Mouse (Mus musculus) cerebellum, adult 8-10 months (tissue): Measurements from ENCODE around the gene Adprm.
"Not testable (repeated sequence)": the region's sequence is repeated elsewhere in the genome, so short reads cannot be mapped to it uniquely, and the experiment has no call there.

Experiments
- DNase-seq: peaks from one replicate; pipeline ENCODE4 v3.0.0; 2022

Adprm gene

GRCm38 (mm10) chr11:67052321-67052952 lies at the start of gene Adprm, which contains the start of gene Sco1:
Gene Adprm, minus strand, starts transcription at chr11:67052594.
Gene Sco1, plus strand, starts transcription at chr11:67052670.
- DNase-seq = peak; percentile 82

GRCm38 (mm10) chr11:67101713-67102112 lies 49.3 kb upstream of the Adprm start:
- peak; percentile 45 for DNase-seq

GRCm38 (mm10) chr11:67100169-67100568 lies 47.8 kb upstream of the Adprm start:
- no peak for DNase-seq

GRCm38 (mm10) chr11:67099241-67099640 lies 46.8 kb upstream of the Adprm start:
- no peak for DNase-seq

GRCm38 (mm10) chr11:67098427-67098826 lies 46.0 kb upstream of the Adprm start:
- no peak for DNase-seq

- DNase-seq = no peak
These were observed 45.3 kb upstream of the Adprm start for GRCm38 (mm10) chr11:67097709-67098108.

GRCm38 (mm10) chr11:67094470-67094869 lies 42.1 kb upstream of the Adprm start:
- no peak for DNase-seq

- DNase-seq = no peak
These were observed 41.3 kb upstream of the Adprm start for GRCm38 (mm10) chr11:67093652-67094051.

GRCm38 (mm10) chr11:67093201-67093600 lies 40.8 kb upstream of the Adprm start:
- no peak for DNase-seq

GRCm38 (mm10) chr11:67092354-67092753 lies 40.0 kb upstream of the Adprm start:
- DNase-seq = not testable (repeated sequence)

GRCm38 (mm10) chr11:67087225-67087624 lies 34.8 kb upstream of the Adprm start:
- no peak for DNase-seq

GRCm38 (mm10) chr11:67086467-67087164 lies 34.2 kb upstream of the Adprm start:
- no peak for DNase-seq

- DNase-seq = peak; percentile 66
These were observed 33.1 kb upstream of the Adprm start for GRCm38 (mm10) chr11:67085489-67085888.

GRCm38 (mm10) chr11:67083712-67084340 lies 31.4 kb upstream of the Adprm start:
- DNase-seq = no peak

- no peak for DNase-seq
These were observed 30.8 kb upstream of the Adprm start for GRCm38 (mm10) chr11:67083239-67083638.

GRCm38 (mm10) chr11:67082793-67083192 lies 30.4 kb upstream of the Adprm start:
- DNase-seq = no peak

GRCm38 (mm10) chr11:67082188-67082587 lies 29.8 kb upstream of the Adprm start:
- DNase-seq = no peak

- DNase-seq = no peak
These were observed 28.8 kb upstream of the Adprm start for GRCm38 (mm10) chr11:67081125-67081649.

- DNase-seq = peak; percentile 63
These were observed 27.8 kb upstream of the Adprm start for GRCm38 (mm10) chr11:67080168-67080567.

- DNase-seq = no peak
These were observed 27.3 kb upstream of the Adprm start for GRCm38 (mm10) chr11:67079740-67080139.

- DNase-seq = no peak
These were observed 26.5 kb upstream of the Adprm start for GRCm38 (mm10) chr11:67078888-67079287.

GRCm38 (mm10) chr11:67078000-67078399 lies 25.6 kb upstream of the Adprm start, which contains the start of gene Myh3:
Gene Myh3, plus strand, starts transcription at chr11:67078300.
- no peak for DNase-seq

- no peak for DNase-seq
These were observed 25.0 kb upstream of the Adprm start for GRCm38 (mm10) chr11:67077435-67077834.

GRCm38 (mm10) chr11:67076781-67077180 lies 24.4 kb upstream of the Adprm start:
- no peak for DNase-seq
